Mouse (Mus musculus) bone marrow, adult 2 months (tissue): ENCODE measurements around the gene Doc2g. TPM values are rescaled to one million over a fixed set of nuclear protein-coding genes. Genes with fewer than 3 reads are reported as not detected.

Source experiments
- H3K27ac ChIP-seq: fragments of 200-500 bp; 2 replicates; pipeline ENCODE4 v1.5.1; 2012; ENCODE audit warnings: low read depth, mild to moderate bottlenecking, control low read depth, inconsistent platforms, low read length; ENCODE audit not compliant: control insufficient read depth, poor library complexity, insufficient read depth
- H3K4me1 ChIP-seq: fragments of 200-500 bp; 2 replicates; pipeline ENCODE4 v1.6.1; 2011; ENCODE audit warnings: low read length; ENCODE audit not compliant: control insufficient read depth, insufficient read depth
- H3K4me3 ChIP-seq: fragments of 200-500 bp; replicated peaks from 2 replicates; pipeline ENCODE3; 2011; ENCODE audit warnings: mild to moderate bottlenecking, low read depth, low read length, control low read depth; ENCODE audit not compliant: control insufficient read depth
- CTCF ChIP-seq: fragments of 200-500 bp; IDR thresholded peaks from 2 replicates; pipeline ENCODE4 v1.5.1; 2011; ENCODE audit warnings: low read length, control low read depth; ENCODE audit not compliant: control insufficient read depth, insufficient read depth
- POLR2A ChIP-seq: fragments of 200-500 bp; IDR thresholded peaks from 2 replicates; pipeline ENCODE4 v1.6.1; 2011; ENCODE audit warnings: low read depth, mild to moderate bottlenecking, control low read depth, low read length, borderline replicate concordance; ENCODE audit not compliant: control insufficient read depth
- WGBS: fragments of 180-500 bp; shearing (Covaris S2); methylation state at CpG from one replicate; pipeline ENCODE4 v1.1.7; 2018; 5-methylcytosine and 5-hydroxymethylcytosine counted together
- polyA plus RNA-seq: library from polyadenylated mRNA; stranded (reverse); fragments of >200 nt; gene quantifications from 2 replicates; pipeline ENCODE4 v1.2.4, GENCODE M21; 2011; ENCODE audit warnings: low replicate concordance; ENCODE audit not compliant: missing spikeins, insufficient read depth, insufficient read length

Gene Doc2g
- polyA plus RNA-seq, 1 experiment = 7.8 TPM

- TF ChIP-seq CTCF = peak; percentile 65
- peak; percentile 93 for TF ChIP-seq POLR2A
- H3K4me3 ChIP-seq = peak within 1 kb of the TSS; percentile 74
- H3K27ac ChIP-seq = peak within 1 kb of the TSS; percentile 57
- peaks cover 4% of the 10 kb centered on the region for H3K4me1 ChIP-seq
- under 1% methylated on average over 45 of the region's 45 CpGs for WGBS
These were observed 9.4 kb downstream of the Doc2g start, which contains the start of gene Ndufv1 for GRCm38 (mm10) chr19:4012432-4013022. Ndufv1 (minus strand) TSS chr19:4012806.

GRCm38 (mm10) chr19:4013066-4013465, 10.0 kb downstream of the Doc2g start:
- TF ChIP-seq CTCF = no peak
- no peak for TF ChIP-seq POLR2A
- peak overlapping the region; percentile 66 for H3K4me3 ChIP-seq
- H3K4me1 ChIP-seq = peaks cover 4% of the 10 kb centered on the region
- WGBS = 23% methylated on average over 9 of the region's 9 CpGs
- no peak overlapping the region for H3K27ac ChIP-seq

GRCm38 (mm10) chr19:4014802-4015201, 11.7 kb downstream of the Doc2g start:
- H3K4me1 ChIP-seq = peaks cover 4% of the 10 kb centered on the region
- H3K27ac ChIP-seq = no peak overlapping the region
- H3K4me3 ChIP-seq = no peak overlapping the region
- TF ChIP-seq POLR2A (no peak), CTCF (no peak)

GRCm38 (mm10) chr19:4015635-4016034, 12.5 kb downstream of the Doc2g start:
- WGBS = 58% methylated on average over 5 of the region's 5 CpGs

GRCm38 (mm10) chr19:4017921-4018587, 14.9 kb downstream of the Doc2g start:
- TF ChIP-seq POLR2A = no peak
- TF ChIP-seq CTCF = no peak
- Histone ChIP-seq H3K4me3 (no peak overlapping the region), H3K27ac (no peak overlapping the region), H3K4me1 (no peaks in the 10 kb centered on the region; the same call in 1 of the 2 replicates)
- WGBS = 84% methylated on average over 10 of the region's 10 CpGs

More at GRCm38 (mm10) chr19:4015635-4016034, 12.5 kb downstream of the Doc2g start:
- no peak overlapping the region for H3K27ac ChIP-seq
- no peak overlapping the region for H3K4me3 ChIP-seq
- no peak for TF ChIP-seq POLR2A
- no peak for TF ChIP-seq CTCF
- peaks cover 4% of the 10 kb centered on the region for H3K4me1 ChIP-seq

GRCm38 (mm10) chr19:4018743-4019583, 15.8 kb downstream of the Doc2g start:
- Histone ChIP-seq H3K4me3 (no peak overlapping the region), H3K27ac (no peak overlapping the region), H3K4me1 (no peaks in the 10 kb centered on the region; the same call in 1 of the 2 replicates)
- 18% methylated on average over 18 of the region's 18 CpGs for WGBS
- TF ChIP-seq CTCF = peak; percentile 72
- no peak for TF ChIP-seq POLR2A

- Histone ChIP-seq H3K27ac (no peak overlapping the region), H3K4me3 (no peak overlapping the region), H3K4me1 (no peaks in the 10 kb centered on the region; the same call in 1 of the 2 replicates)
- TF ChIP-seq POLR2A (no peak), CTCF (no peak)
- 75% methylated on average over 7 of the region's 7 CpGs for WGBS
These were observed 20.1 kb downstream of the Doc2g start for GRCm38 (mm10) chr19:4023185-4023584.

- TF ChIP-seq POLR2A (no peak), CTCF (no peak)
- no peaks in the 10 kb centered on the region for H3K4me1 ChIP-seq
- no peak overlapping the region for H3K27ac ChIP-seq
- H3K4me3 ChIP-seq = no peak overlapping the region
These were observed 24.5 kb downstream of the Doc2g start for GRCm38 (mm10) chr19:4027576-4027975.
